ENCODE assay signal across 9 mouse cellular contexts in genomic region chr5:138920156-138920845, GRCm38 (mm10).
DNase-seq lines count a peak whose midpoint lies in the region; ATAC-seq and TF ChIP-seq lines count a peak whose summit lies in the region.
"Had no signal": no experiment of that assay in that cellular context is flagged by ENCODE, and none has a peak within 500 bp of the region (broad histone marks: within the 10 kb centered on the region; RNA-seq: fewer than 3 reads in every experiment).

No protein-coding gene starts in this region.

- H3K4me1 ChIP-seq in midbrain, embryonic 15.5 days = no peaks in the 10 kb centered on the region
- H3K4me1 ChIP-seq in midbrain, embryonic 10.5 days = peaks cover 7% of the 10 kb centered on the region; the same call in 1 of the 2 replicates
- H3K4me1 ChIP-seq in embryonic facial prominence, embryonic 15.5 days = 0 out of 2 replicates have a peak, but pooled peaks cover 3% of the 10 kb centered on the region
- peaks cover 9% of the 10 kb centered on the region for H3K4me1 ChIP-seq in heart, postnatal 0 days (ENCODE audit: control insufficient read depth, insufficient read depth)

- WGBS in midbrain, embryonic 15.5 days = 70% methylated on average over 7 of the region's 7 CpGs
- WGBS in midbrain, embryonic 10.5 days = 81% methylated on average over 7 of the region's 7 CpGs
- WGBS in embryonic facial prominence, embryonic 15.5 days = 64% methylated on average over 7 of the region's 7 CpGs
- 41% methylated on average over 7 of the region's 7 CpGs for WGBS in heart, postnatal 0 days

- H3K27me3 ChIP-seq in midbrain, embryonic 15.5 days (replicated peaks) = no peaks in the 10 kb centered on the region
- H3K27me3 ChIP-seq in midbrain, embryonic 10.5 days (ENCODE audit: low read depth, poor library complexity, severe bottlenecking) = no peaks in the 10 kb centered on the region
- H3K27me3 ChIP-seq in embryonic facial prominence, embryonic 15.5 days = no peaks in the 10 kb centered on the region
- H3K27me3 ChIP-seq in heart, postnatal 0 days (ENCODE audit: control insufficient read depth, insufficient read depth, low read length) = no peaks in the 10 kb centered on the region
- H3K27me3 ChIP-seq: heart, embryonic 13.5 days had no signal

- no peak overlapping the region for H3K27ac ChIP-seq in midbrain, embryonic 15.5 days
- no peak overlapping the region for H3K27ac ChIP-seq in midbrain, embryonic 10.5 days (replicated peaks)
- H3K27ac ChIP-seq in embryonic facial prominence, embryonic 15.5 days (replicated peaks) = no peak overlapping the region
- no peak overlapping the region for H3K27ac ChIP-seq in heart, postnatal 0 days (ENCODE audit: low read depth)
- H3K27ac ChIP-seq: heart, embryonic 13.5 days had no signal

- ATAC-seq in midbrain, embryonic 15.5 days (replicated peaks) = peak; percentile 54; the same call in 1 of the 2 replicates
- 0 out of 2 replicates have a peak, but pooled peaks have one; percentile 26 for ATAC-seq in embryonic facial prominence, embryonic 15.5 days (ENCODE audit: insufficient number of reproducible peaks, low FRiP score, low TSS enrichment, low read depth)
- ATAC-seq in heart, postnatal 0 days (ENCODE audit: insufficient read depth, low read depth) = peak; percentile 64

- H3K4me3 ChIP-seq in midbrain, embryonic 15.5 days = no peak overlapping the region
- no peak overlapping the region for H3K4me3 ChIP-seq in midbrain, embryonic 10.5 days
- no peak overlapping the region for H3K4me3 ChIP-seq in embryonic facial prominence, embryonic 15.5 days (replicated peaks)
- H3K4me3 ChIP-seq in heart, postnatal 0 days (ENCODE audit: low read depth, low read length) = no peak overlapping the region
- H3K4me3 ChIP-seq: heart, embryonic 13.5 days had no signal

- no peak overlapping the region for H3K4me2 ChIP-seq in midbrain, embryonic 15.5 days
- no peak overlapping the region for H3K4me2 ChIP-seq in embryonic facial prominence, embryonic 15.5 days (replicated peaks)
- H3K4me2 ChIP-seq in heart, postnatal 0 days (ENCODE audit: low read depth, low read length) = no peak overlapping the region
- H3K4me2 ChIP-seq: heart, embryonic 13.5 days had no signal

- no peak for DNase-seq in midbrain, embryonic 10.5 days (ENCODE audit: low spot score)
- DNase-seq in heart, postnatal 0 days (ENCODE audit: low spot score) = no peak
- peak; percentile 21 for DNase-seq in left cerebral cortex, adult 11 months (ENCODE audit: low spot score)
- DNase-seq in right cerebral cortex, adult 18-20 months = peak; percentile 55
- DNase-seq in embryo, embryonic 10.5 days (ENCODE audit: low spot score) = no peak
- DNase-seq in thymus, postnatal 36 days = no peak

- no peak overlapping the region for H3K9ac ChIP-seq in midbrain, embryonic 15.5 days
- H3K9ac ChIP-seq in embryonic facial prominence, embryonic 15.5 days = no peak overlapping the region
- H3K9ac ChIP-seq in heart, postnatal 0 days (replicated peaks; ENCODE audit: low read depth, low read length) = no peak overlapping the region
- H3K9ac ChIP-seq: heart, embryonic 13.5 days had no signal

- H3K9me3 ChIP-seq in midbrain, embryonic 15.5 days = no peaks in the 10 kb centered on the region
- no peaks in the 10 kb centered on the region for H3K9me3 ChIP-seq in midbrain, embryonic 10.5 days (replicated peaks)
- no peaks in the 10 kb centered on the region for H3K9me3 ChIP-seq in embryonic facial prominence, embryonic 15.5 days (replicated peaks)
- no peaks in the 10 kb centered on the region for H3K9me3 ChIP-seq in heart, postnatal 0 days (replicated peaks; ENCODE audit: control insufficient read depth, low read length)
- H3K9me3 ChIP-seq: heart, embryonic 13.5 days had no signal

- no peaks in the 10 kb centered on the region for H3K36me3 ChIP-seq in midbrain, embryonic 15.5 days (replicated peaks)
- no peaks in the 10 kb centered on the region for H3K36me3 ChIP-seq in midbrain, embryonic 10.5 days
- no peaks in the 10 kb centered on the region for H3K36me3 ChIP-seq in embryonic facial prominence, embryonic 15.5 days
- no peaks in the 10 kb centered on the region for H3K36me3 ChIP-seq in heart, postnatal 0 days (replicated peaks; ENCODE audit: control insufficient read depth, insufficient read depth, low read length)
- H3K36me3 ChIP-seq: heart, embryonic 13.5 days had no signal

- no peak for TF ChIP-seq CTCF in heart, postnatal 0 days (IDR thresholded peaks at IDR 0.05; ENCODE audit: low read depth)

- TF ChIP-seq EP300 in heart, postnatal 0 days (IDR thresholded peaks at IDR 0.05; ENCODE audit: low read depth) = no peak

Comparison
In these comparisons a context has a peak if more than half of its experiments do, and no peak if none do; other contexts are left out.
1. DNase-seq: peak in left cerebral cortex, adult 11 months (single experiment) and right cerebral cortex, adult 18-20 months (single experiment); none in midbrain, embryonic 10.5 days (single experiment), heart, postnatal 0 days (single experiment), embryo, embryonic 10.5 days (single experiment) and thymus, postnatal 36 days (0 of 2).
2. Peak in every context shown above with its lines, with median percentiles within 50 percentile points of each other: ATAC-seq.